Mouse (Mus musculus) lung, adult 18-20 months (tissue): Measurements from ENCODE around the gene Spryd3.
"Not testable (repeated sequence)": the region's sequence is repeated elsewhere in the genome, so short reads cannot be mapped to it uniquely, and the experiment has no call there.

Experiments
- DNase-seq, 2 experiments: peaks; one replicate each; pipeline ENCODE4 v3.0.0; 2022; ENCODE audit warnings: mixed read lengths in 2 of 2

The Spryd3 gene

DNA sequence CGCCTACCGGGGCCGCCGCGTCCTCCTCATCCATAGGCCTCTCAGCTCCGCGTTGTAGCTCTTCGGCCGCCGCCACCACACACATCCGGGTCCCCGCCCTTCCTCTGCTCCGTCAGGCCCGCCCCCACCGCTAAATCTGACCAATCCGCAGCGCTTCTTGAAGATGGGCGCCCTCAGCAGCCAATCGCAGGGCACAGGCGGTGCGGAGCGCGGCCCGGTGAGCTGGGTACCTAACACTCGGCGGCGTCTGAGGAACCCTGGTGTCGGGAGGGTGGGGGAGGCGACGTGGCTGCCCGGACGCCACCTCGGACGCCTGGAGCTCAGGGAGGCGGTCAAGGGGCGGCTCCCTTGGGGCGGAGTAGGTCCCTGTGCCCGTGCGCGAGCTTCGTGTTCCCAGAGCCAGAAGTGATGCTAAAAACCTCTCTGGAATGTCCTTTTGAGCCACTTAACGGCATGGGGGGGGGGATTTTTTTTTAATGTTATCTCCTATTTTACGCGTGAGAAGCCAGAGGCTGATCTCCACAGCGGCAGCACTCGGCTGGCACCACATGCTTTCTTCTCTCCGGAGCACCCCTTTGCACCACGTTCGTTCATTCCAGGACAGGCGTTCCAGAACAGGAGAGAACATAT is at the start of gene Spryd3:
Spryd3 (minus strand) TSS at position 106 of the 630 bp plus-strand sequence.
- peak; percentile 97 for DNase-seq

DNA sequence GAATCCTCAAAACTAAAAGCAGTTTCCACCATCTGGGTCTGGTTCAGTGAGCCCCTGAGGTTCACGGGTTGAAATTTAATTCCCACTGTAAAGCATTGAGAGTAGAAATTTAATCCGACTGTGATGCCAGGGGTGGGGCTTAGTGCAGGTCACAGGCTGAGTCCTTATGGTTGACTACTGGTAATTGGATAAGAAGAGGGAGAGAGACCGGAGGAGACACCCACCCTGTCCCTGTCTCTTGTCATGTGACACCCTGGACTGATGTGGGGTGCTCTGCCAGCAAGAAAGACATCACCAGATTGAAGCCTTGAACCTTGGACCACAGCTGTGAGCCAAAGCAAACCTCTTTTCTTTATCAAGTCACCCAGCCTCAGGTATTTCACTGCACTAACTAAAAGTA is 47.0 kb upstream of the Spryd3 start:
- DNase-seq = no peak

DNA sequence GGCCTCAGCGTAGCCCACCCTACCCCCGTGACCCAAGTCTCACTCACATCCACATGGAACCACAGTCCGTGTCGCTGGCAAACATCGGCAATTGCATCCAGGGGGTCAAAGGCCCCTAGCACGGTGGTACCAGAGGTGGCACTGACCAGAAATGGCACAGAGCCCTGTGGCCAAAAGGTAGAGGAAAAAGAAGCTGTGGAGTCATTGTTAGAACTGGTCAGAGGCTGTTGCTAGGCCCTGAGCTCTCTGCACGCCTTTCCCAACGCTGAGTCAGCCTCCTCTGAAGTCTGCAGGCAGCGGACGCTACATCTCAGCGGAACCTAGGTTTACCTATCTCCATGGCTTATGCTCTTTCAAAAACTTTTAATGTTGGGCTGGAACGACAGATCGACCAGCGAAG is 43.9 kb upstream of the Spryd3 start:
- DNase-seq = no peak

DNA sequence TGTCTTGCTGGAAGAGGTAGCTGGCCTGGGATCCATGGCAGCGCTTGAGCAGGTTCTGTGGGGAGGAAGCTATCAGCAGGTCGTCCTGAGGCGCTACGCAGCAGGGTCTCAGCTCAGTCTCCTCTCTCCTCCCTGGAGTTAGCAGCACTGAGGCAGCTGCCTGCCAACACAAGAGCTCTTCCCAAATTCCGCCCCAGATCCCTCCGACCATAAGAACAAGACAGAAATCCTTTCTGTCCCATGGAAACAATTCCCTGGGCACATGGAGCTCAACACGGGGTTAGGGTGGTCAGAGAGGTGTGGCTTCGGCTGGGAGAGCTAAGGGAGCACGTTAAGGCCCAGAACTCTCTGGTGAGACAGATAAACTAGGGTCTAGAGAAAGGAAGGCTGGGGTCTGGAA is 43.1 kb upstream of the Spryd3 start:
- no peak for DNase-seq

DNA sequence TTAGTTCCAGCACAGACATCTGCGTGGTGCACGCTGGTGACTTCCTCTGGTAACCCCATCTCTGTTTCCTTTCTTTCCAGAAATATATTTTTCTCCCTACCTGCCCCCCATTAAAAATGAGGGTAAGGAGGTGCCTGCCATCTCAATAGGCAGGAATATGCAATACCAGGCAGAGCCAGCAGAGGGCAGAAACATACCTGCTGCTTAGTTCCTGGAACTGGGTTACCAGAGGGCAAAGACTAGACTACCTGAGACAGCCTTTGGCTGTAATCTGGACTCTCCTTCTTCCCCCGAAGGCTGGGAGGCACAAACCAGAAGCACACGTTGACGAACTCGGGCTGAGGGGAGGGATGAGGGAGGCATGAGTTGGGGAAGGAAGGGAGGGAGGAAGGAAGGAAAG is 42.2 kb upstream of the Spryd3 start:
- DNase-seq = peak; percentile 80 to 83

- no peak for DNase-seq
These were observed 41.4 kb upstream of the Spryd3 start for GRCm38 (mm10) chr15:102177417-102177816.

DNA sequence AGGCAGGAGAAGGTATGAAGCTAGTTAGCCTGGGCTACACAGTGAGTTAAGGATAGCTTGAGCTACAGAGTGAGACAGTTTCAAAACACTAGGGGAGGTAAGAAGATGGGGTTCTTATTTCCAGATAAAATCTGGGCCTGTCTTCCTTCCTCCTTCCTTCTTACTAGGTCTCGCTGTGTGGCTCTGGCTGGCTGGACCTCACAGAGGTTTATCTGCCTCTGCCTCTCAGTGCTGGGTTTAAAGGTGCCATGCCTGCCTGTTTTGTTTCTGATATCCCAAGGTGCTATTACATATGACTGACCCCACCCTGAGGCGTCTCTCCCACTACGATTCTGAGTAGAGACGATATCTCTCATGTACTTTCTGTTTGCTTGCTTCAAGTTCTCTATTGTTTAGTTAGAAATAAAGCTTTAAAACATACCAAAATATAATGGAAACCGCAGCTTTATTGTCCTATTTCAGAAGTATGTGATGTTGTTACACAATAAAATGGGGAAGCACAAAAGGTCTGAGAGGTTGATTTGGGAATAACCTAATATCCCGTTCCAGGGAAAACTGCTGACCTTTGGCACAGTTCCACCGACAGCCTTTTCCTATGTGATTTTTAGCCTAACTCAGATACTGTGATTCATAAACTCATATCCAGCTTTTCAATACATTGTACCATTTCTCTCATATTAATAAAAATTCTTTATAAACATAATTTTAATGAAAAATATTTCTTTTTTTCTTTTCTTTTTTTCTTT is 40.7 kb upstream of the Spryd3 start:
- no peak for DNase-seq

GRCm38 (mm10) chr15:102175736-102176319 is 39.8 kb upstream of the Spryd3 start:
- DNase-seq = peak; percentile 38 to 57

GRCm38 (mm10) chr15:102173581-102173980 is 37.5 kb upstream of the Spryd3 start:
- DNase-seq = no peak

- DNase-seq = no peak
These were observed 33.0 kb upstream of the Spryd3 start for GRCm38 (mm10) chr15:102169064-102169463.

- peak; percentile 55 to 72 for DNase-seq
These were observed 31.6 kb upstream of the Spryd3 start for GRCm38 (mm10) chr15:102167620-102168021.

GRCm38 (mm10) chr15:102165468-102166100 is 29.6 kb upstream of the Spryd3 start:
- DNase-seq = no peak

- DNase-seq = no peak
These were observed 28.1 kb upstream of the Spryd3 start for GRCm38 (mm10) chr15:102163900-102164693.

- no peak for DNase-seq
These were observed 24.5 kb upstream of the Spryd3 start for GRCm38 (mm10) chr15:102160415-102161060.

DNA sequence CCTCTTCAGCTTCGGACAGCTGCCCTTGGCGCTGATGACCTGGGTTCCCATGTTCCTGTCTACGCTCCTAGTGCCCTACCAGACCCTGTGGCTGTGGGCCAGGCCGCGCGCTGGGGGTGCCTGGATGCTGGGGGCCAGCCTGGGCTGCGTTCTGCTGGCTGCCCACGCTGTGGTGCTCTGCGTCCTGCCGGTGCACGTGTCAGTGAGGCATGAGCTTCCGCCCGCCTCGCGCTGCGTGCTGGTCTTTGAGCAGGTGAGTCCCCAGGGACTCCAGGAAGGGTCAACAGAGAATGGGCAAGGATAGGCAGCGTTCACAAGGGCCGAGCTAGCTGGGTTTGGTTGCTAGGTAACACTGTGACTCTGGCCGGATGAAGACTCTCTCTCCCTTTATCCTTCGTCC is 20.8 kb upstream of the Spryd3 start:
- DNase-seq = peak in 1 of 2 experiments; percentile 32

DNA sequence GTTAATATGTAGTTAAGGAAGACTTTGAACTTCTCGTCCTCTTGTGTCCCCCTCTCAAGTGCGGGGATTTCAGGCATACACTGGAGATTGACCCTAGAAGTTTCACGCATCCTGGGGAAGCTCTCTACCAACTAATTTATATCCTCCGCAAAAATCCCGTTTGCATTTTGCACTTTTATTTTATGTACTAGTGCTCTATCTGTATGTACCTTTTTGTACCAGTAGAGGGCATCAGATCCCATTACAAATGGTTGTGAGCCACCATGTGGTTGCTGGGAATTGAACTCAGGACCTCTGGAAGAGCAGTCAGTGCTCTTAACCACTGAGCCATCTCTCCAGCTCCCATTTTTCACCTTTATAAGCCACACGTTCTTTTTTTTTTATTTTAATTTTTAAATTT is 19.0 kb upstream of the Spryd3 start:
- DNase-seq = not testable (repeated sequence)

GRCm38 (mm10) chr15:102152646-102153045 is 16.6 kb upstream of the Spryd3 start:
- DNase-seq = no peak

DNA sequence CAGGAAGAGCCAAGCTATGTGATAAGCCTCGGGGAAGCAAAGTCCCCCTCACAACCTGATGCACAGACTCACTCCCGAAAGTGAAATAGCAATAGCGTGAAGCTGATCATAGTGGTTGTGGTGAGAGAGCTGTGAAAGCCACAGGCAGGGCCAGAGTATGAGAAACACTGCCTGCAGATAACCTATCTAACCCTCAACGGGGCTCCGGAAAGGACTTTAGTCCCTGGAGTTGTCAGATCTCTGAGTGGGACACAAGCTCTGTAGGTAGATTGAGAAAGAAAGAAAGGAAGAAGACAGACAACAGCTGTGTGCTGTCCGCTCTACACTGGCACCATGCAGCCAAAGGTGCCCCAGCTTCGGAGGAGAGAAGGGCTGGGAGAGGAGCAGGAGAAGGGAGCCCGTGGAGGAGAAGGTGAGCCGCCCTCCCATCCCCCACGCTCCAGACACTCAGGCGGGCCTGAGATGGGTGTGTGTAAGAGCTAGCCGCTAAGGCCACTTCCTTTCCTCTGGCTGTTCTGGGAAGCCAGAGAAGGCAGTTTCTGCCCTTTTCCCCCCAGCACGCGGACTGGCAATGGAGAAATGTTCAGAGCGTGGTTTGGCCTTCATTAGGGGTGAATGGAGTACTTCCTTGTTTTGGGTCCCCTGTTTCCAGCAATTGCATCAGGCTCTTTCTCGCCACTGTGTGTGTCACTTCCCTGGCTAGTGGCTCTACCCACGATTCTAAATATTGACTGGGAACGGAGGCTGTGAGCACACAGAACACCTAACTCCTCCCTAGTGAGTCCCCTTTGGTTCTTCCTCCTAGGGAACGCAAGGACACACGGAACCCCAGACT is 14.5 kb upstream of the Spryd3 start, which contains the start of gene Soat2:
Soat2 (plus strand) TSS at position 226 of the 835 bp plus-strand sequence.
- peak; percentile 70 to 71 for DNase-seq

- DNase-seq = no peak
These were observed 13.5 kb upstream of the Spryd3 start for GRCm38 (mm10) chr15:102149561-102149960.

DNA sequence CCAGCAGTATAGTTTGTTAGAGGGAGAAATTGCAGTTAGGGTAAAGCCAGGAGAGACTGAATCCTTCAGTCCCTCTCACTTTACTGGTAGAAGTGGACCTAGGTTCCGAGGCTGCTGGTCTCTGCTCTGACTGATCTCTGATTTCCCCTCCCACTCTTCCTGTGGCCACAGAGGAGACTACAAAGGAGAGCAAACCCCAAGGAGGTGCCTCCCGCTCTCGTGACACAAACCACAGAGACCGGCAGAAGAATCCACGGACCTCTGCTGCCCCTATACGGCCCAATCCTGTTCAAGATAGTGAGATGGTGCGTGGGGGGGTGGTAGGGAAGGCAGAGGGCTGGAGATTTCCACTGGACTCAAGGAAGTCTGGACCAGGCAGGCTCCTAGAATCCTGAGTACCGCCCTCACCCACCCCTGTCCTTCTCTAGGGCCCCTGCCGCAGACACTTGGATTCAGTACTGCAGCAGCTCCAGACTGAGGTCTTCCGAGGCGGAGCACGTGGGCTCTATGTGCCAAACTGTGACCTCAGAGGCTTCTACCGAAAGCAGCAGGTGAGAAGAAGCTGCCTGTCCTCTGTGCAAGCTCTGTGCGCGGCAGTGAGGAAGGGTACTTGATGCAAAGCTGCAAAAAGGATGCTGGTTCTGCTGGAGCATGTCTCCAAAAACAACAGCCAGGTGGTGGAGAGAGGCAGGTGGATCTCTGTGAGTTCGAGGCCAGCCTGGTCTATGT is 11.8 kb upstream of the Spryd3 start:
- no peak for DNase-seq
